Mouse (Mus musculus) liver, postnatal 0 days (tissue): ENCODE data around the gene 2310009B15Rik. TPM values are rescaled to one million over a fixed set of nuclear protein-coding genes. Genes with fewer than 3 reads are reported as not detected.

Source experiments
- ATAC-seq: fragments of 200-750 bp; cut with Nextera tagmentation; 2 replicates; pipeline ENCODE4 v1.8.0; 2017; ENCODE audit warnings: mild to moderate bottlenecking, moderate library complexity
- DNase-seq: peaks from one replicate; pipeline ENCODE4 v3.0.0-alpha.2; 2016
- H3K27ac ChIP-seq: fragments of 300-500 bp; sonication (generic); 2 replicates; pipeline ENCODE4 v1.5.1; 2014; ENCODE audit warnings: antibody characterized with exemption, moderate library complexity, mild to moderate bottlenecking, low read depth
- H3K27me3 ChIP-seq: fragments of 300-500 bp; sonication (generic); 2 replicates; pipeline ENCODE4 v1.6.1; 2014; ENCODE audit warnings: low read length, control low read depth, mixed read lengths; ENCODE audit not compliant: insufficient read depth
- H3K36me3 ChIP-seq: fragments of 300-500 bp; sonication (generic); replicated peaks from 2 replicates; pipeline ENCODE4 v1.6.1; 2014; ENCODE audit warnings: mild to moderate bottlenecking, control low read depth, low read length, moderate library complexity, mixed read lengths; ENCODE audit not compliant: insufficient read depth
- H3K4me1 ChIP-seq: fragments of 300-500 bp; sonication (generic); 2 replicates; pipeline ENCODE4 v1.6.1; 2014; ENCODE audit warnings: antibody characterized with exemption, mild to moderate bottlenecking, control low read depth; ENCODE audit not compliant: insufficient read depth
- H3K4me2 ChIP-seq: fragments of 300-500 bp; sonication (generic); 2 replicates; pipeline ENCODE4 v1.6.1; 2014; ENCODE audit warnings: low read depth, mild to moderate bottlenecking, low read length, moderate library complexity, mixed read lengths
- H3K4me3 ChIP-seq: fragments of 300-500 bp; sonication (generic); 2 replicates; pipeline ENCODE4 v1.5.1; 2014; ENCODE audit warnings: low read depth, low read length
- H3K9ac ChIP-seq: fragments of 300-500 bp; sonication (generic); replicated peaks from 2 replicates; pipeline ENCODE4 v1.6.1; 2014; ENCODE audit warnings: mild to moderate bottlenecking, moderate library complexity
- H3K9me3 ChIP-seq: fragments of 300-500 bp; sonication (generic); 2 replicates; pipeline ENCODE4 v1.6.1; 2016; ENCODE audit warnings: mild to moderate bottlenecking, control low read depth, low read length, mixed read lengths
- CTCF ChIP-seq: sonication (generic); IDR thresholded peaks from 2 replicates; pipeline ENCODE4 v1.5.1; 2016; ENCODE audit warnings: antibody characterized with exemption, low read depth
- EP300 ChIP-seq: IDR thresholded peaks from 2 replicates; pipeline ENCODE4 v1.6.1; 2016; ENCODE audit warnings: antibody characterized with exemption, low read depth, mild to moderate bottlenecking
- WGBS: fragments of 180-500 bp; shearing (Covaris S2); extraction: QIAGEN DNeasy Blood & Tissue Kit; methylation state at CpG from one replicate; pipeline ENCODE4 v1.1.7; 2014; ENCODE audit not compliant: insufficient replicate concordance; 5-methylcytosine and 5-hydroxymethylcytosine counted together
- polyA plus RNA-seq: library from polyadenylated mRNA; unstranded; fragments of >200 nt; fragmentation: Nextera tagmentation; extraction: Ambion mirVana; gene quantifications from 2 replicates; pipeline ENCODE4 v1.2.1, GENCODE M21; 2015

2310009B15Rik gene
- polyA plus RNA-seq, 1 experiment from 2014 or later: 28.2 TPM

DNA sequence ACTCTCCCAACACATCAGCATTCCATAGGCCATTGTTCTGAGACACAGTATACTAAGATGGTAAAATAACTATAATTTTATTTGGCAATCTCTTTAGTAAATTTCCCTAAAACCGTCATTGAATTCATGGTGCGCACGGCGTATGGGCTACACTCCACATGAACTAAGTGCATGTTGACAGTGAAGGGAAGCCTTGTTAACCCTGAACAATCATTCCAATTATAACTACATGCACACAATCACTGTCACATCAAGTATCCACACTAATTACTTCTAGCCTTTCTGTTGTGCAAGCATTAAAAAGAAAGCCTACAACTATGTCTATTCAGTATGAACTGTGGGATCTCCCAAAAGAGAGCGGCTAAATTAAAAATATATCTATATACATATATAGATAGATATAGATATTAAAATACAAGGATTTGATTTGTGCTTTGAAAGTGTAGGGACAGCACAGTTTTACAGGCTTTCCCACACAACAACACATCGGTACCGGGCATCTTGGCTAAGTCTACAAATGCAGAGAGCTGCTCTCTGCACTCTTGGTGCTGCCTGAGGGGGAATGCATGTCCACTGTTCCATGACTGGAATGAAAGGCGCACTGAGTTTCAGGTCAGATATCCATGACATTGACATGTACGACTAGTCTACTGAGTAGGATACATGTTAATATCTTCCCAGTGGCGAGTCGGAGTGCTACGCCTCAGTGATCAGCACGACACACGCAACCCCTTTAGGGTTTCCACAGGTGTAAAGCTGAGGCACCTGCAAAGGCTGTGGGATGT, 21.0 kb upstream of the 2310009B15Rik start:
- Histone ChIP-seq H3K4me2 (no peak overlapping the region), H3K9me3 (no peaks in the 10 kb centered on the region), H3K4me1 (no peaks in the 10 kb centered on the region), H3K27ac (no peak overlapping the region), H3K36me3 (no peaks in the 10 kb centered on the region), H3K9ac (no peak overlapping the region), H3K27me3 (no peaks in the 10 kb centered on the region), H3K4me3 (no peak overlapping the region)
- no peak for ATAC-seq
- 93% methylated on average over 14 of the region's 14 CpGs for WGBS
- no peak for TF ChIP-seq CTCF
- TF ChIP-seq EP300: no peak
- DNase-seq: no peak

DNA sequence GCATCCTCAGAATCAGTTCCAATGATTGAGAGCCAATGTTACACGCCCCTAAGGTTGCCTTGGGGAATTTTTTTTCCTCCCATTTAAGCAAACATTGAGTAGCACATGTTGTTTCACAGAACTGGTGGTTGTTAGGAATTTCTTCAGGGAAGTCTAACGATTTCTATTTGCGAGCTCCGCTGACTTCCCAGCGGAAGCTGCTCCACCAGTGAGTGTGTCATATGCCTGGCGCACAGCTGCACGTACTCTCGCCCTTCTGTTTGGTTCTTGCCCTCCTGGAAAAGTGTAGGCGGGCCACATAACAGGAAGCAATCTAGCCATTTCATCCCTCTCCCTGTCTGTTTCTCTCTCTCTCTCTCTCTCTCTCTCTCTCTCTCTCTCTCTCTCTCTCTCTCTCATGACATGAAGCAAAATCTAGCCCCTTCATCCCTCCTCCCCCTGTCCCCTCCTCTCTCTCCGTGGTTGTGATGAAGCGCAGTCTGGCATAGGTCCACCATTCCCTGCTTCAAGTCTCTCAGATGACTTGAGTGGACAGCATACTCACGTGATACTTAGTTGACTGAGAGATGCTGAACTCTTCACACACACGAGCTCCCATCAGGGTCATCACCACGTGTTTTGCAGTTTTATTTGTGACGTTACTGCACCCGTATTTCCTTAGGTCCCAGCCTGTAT, 19.9 kb upstream of the 2310009B15Rik start:
- H3K4me1 ChIP-seq: no peaks in the 10 kb centered on the region
- no peak for DNase-seq
- 68% methylated on average over 16 of the region's 16 CpGs for WGBS
- TF ChIP-seq EP300: no peak
- TF ChIP-seq CTCF: no peak
- no peaks in the 10 kb centered on the region for H3K27me3 ChIP-seq
- no peaks in the 10 kb centered on the region for H3K36me3 ChIP-seq
- no peak for ATAC-seq
- H3K27ac ChIP-seq: no peak overlapping the region
- no peak overlapping the region for H3K9ac ChIP-seq
- no peaks in the 10 kb centered on the region for H3K9me3 ChIP-seq
- no peak overlapping the region for H3K4me3 ChIP-seq
- no peak overlapping the region for H3K4me2 ChIP-seq

DNA sequence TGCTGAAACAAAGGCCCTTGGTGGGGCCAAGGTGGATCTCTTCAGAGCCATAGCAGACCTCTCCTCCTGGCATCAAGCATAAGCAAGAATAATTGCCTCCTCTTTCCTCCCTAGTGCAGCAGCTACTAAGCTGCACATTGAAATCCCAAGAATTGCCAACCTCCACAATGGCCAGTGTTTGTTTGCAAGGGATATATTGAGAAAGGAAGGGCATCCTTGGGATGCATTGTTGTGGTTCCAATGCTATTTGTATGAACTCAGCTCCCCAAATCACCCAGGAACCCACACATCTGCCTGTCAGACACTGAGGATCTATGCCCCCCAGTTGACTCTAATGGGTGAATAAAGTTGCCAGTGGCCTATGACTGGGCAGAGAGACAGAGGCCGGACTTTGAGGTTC, 5.8 kb downstream of the 2310009B15Rik start:
- ATAC-seq (no peak), DNase-seq (no peak)
- no peak overlapping the region for H3K4me2 ChIP-seq
- H3K9me3 ChIP-seq: no peaks in the 10 kb centered on the region
- no peak overlapping the region for H3K27ac ChIP-seq
- H3K4me1 ChIP-seq: peaks cover 11% of the 10 kb centered on the region
- H3K4me3 ChIP-seq: no peak overlapping the region
- H3K27me3 ChIP-seq: peaks cover 36% of the 10 kb centered on the region
- H3K9ac ChIP-seq: no peak overlapping the region
- 69% methylated on average over 1 of the region's 1 CpGs for WGBS
- no peak for TF ChIP-seq CTCF
- TF ChIP-seq EP300: no peak
- H3K36me3 ChIP-seq: no peaks in the 10 kb centered on the region

DNA sequence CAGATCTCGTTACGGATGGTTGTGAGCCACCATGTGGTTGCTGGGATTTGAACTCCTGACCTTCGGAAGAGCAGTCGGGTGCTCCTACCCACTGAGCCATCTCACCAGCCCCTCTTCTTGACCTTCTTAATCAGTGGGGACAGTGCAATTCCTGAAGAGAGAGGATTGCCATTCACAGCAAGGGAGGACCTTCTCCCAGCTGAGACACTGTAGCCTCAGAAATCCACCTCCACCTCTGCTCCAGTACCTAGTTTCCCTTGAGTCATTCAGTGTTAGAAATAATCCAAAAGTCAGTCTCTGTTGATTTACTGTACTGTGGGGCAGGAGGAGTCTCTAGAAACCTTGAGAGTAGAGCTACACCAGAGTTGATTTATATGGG, 6.5 kb downstream of the 2310009B15Rik start:
- no peak for TF ChIP-seq CTCF
- no peak for TF ChIP-seq EP300
- H3K27ac ChIP-seq: no peak overlapping the region
- H3K9me3 ChIP-seq: no peaks in the 10 kb centered on the region
- no peak overlapping the region for H3K4me3 ChIP-seq
- ATAC-seq (no peak), DNase-seq (no peak)
- H3K4me2 ChIP-seq: no peak overlapping the region
- no peak overlapping the region for H3K9ac ChIP-seq
- no peaks in the 10 kb centered on the region for H3K36me3 ChIP-seq
- peaks cover 43% of the 10 kb centered on the region for H3K27me3 ChIP-seq
- H3K4me1 ChIP-seq: peaks cover 11% of the 10 kb centered on the region
- WGBS: 57% methylated on average over 2 of the region's 4 CpGs

DNA sequence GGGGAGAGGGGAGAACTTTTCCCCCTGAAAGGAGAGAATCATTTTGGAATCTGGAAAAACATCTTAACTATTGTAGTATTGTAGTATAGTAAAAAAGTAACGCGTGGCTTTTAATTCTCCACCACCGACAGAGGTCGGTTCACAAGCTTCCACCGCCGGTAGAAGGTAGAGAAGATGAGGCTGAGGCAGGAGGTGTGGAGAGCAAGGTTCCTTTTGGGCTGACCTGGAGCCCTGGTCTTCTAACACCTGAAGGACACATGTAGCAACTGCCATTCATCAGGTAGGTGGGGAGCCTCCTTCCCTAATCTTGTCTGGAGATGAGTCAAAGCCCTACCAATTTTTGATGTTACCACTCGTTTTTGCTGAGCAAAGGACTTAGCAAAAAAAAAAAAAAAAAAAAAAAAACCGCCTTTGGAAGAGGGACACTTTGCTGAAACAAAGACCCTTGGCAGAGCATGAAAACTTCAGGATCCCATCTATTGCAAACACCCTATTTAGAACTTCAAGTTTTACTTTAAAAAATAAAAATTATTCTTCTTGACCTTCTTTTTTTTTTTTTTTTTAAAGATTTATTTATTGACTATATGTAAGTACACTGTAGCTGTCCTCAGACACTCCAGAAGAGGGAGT, 7.0 kb downstream of the 2310009B15Rik start:
- Histone ChIP-seq H3K4me3 (no peak overlapping the region), H3K27ac (no peak overlapping the region), H3K27me3 (peaks cover 48% of the 10 kb centered on the region), H3K36me3 (no peaks in the 10 kb centered on the region), H3K4me2 (no peak overlapping the region), H3K9ac (no peak overlapping the region), H3K4me1 (peaks cover 11% of the 10 kb centered on the region), H3K9me3 (no peaks in the 10 kb centered on the region)
- TF ChIP-seq EP300: no peak
- no peak for TF ChIP-seq CTCF
- DNase-seq (no peak), ATAC-seq (no peak)
- 13% methylated on average over 8 of the region's 8 CpGs for WGBS

DNA sequence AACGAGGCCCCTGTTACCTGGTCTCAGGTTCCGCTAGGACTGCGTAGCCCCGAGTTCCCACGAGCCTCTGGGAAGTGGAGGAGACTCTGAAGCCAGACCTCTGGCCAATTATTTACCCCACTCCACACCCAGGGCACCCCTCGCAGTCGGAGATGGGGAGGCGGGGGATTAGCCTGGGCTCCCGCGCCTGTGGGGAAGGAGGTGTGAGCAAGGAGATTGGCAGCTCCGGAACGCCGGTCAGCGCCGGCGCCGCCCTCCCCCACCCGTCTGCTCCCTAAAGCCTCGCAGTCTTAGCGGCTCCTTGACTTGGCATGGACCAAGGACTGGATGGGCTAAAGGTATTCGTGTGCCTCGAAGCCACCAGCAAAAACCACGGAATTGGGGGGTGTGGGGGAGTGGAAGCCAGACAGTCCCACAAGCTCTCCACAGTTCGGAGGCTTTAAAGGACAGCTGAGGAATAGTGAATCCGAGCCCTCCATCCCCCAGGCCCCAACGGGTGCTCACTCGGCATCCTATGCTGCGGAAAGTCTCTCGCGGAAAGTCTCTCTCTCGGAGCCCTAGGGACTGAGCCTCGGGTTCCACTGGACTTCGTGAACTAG, 8.0 kb downstream of the 2310009B15Rik start, which contains the start of gene Lhx9:
TSS of gene Lhx9 (minus strand) at position 67 of the 599 bp plus-strand sequence.
- H3K27ac ChIP-seq: no peak within 1 kb of the TSS
- no peak for TF ChIP-seq CTCF
- TF ChIP-seq EP300: no peak
- peak within 1 kb of the TSS; percentile 53 for H3K4me2 ChIP-seq
- H3K4me1 ChIP-seq: peaks cover 13% of the 10 kb centered on the region
- H3K4me3 ChIP-seq: peak within 1 kb of the TSS; percentile 25
- H3K36me3 ChIP-seq: no peaks in the 10 kb centered on the region
- no peaks in the 10 kb centered on the region for H3K9me3 ChIP-seq
- DNase-seq (no peak), ATAC-seq (no peak)
- WGBS: 2% methylated on average over 33 of the region's 33 CpGs
- H3K9ac ChIP-seq: no peak within 1 kb of the TSS
- peaks cover 58% of the 10 kb centered on the region for H3K27me3 ChIP-seq
